Mouse (Mus musculus): Measurements from ENCODE around the gene Acr.

DNA sequence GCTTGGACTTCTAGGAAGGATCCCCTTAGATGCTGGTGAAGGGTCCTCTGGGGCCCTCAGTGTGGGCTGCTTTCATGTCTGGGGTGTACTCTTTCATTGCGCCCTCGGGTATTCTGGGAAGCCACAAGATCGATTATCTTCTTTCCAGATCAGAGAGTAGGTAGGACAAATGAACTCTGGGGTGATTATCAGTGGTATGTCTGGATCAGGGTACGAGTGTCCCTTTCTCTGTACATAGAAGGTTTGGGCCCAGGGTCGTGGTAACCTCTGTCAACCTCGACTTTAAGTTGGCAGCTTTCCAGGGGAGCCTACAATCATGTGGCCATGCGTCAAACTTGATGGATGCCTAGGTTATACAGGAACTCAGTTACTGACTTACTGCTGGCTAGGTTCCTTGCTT lies 42.2 kb upstream of the Acr start:
- TF ChIP-seq MAZ (IDR thresholded peaks at IDR 0.05; ENCODE audit: low read depth, low read length), result no peak
- TF ChIP-seq USF2 (conservative IDR thresholded peaks at IDR 0.05; ENCODE audit: low read depth, low read length), result no peak
- TF ChIP-seq ZKSCAN1 (IDR thresholded peaks at IDR 0.05; ENCODE audit: borderline replicate concordance, low read depth, low read length), result no peak
- no peak for TF ChIP-seq MXI1 (IDR thresholded peaks at IDR 0.05; ENCODE audit: low read depth, low read length)
- TF ChIP-seq NRF1 (IDR thresholded peaks at IDR 0.05; ENCODE audit: low read depth, low read length), result no peak
- no peak for TF ChIP-seq POLR2A (IDR thresholded peaks at IDR 0.05; ENCODE audit: low read depth, low read length)
- no peak for TF ChIP-seq E2F4 (IDR thresholded peaks at IDR 0.05; ENCODE audit: insufficient replicate concordance, low read depth, low read length)
- TF ChIP-seq RCOR1 (conservative IDR thresholded peaks at IDR 0.05; ENCODE audit: low read depth, low read length), result no peak
- TF ChIP-seq CTCF (conservative IDR thresholded peaks at IDR 0.05 in 1 of 2, IDR thresholded peaks at IDR 0.05 in 1 of 2; ENCODE audit: low read depth in 2 of 2, low read length in 2 of 2), result no peak
- TF ChIP-seq CHD1 (IDR thresholded peaks at IDR 0.05; ENCODE audit: low read depth, low read length), result no peak
